Mouse (Mus musculus): ENCODE data around the gene Prrt2.

The Prrt2 gene

GRCm38 (mm10) chr7:127020901-127021562, at the start of gene Prrt2, which contains the start of gene Gm42742:
Gene Prrt2, minus strand, starts transcription at chr7:127021211.
Gene Gm42742, minus strand, starts transcription at chr7:127021097.
- no peak for DNase-seq (ENCODE audit: low spot score in 2 of 2)

DNA sequence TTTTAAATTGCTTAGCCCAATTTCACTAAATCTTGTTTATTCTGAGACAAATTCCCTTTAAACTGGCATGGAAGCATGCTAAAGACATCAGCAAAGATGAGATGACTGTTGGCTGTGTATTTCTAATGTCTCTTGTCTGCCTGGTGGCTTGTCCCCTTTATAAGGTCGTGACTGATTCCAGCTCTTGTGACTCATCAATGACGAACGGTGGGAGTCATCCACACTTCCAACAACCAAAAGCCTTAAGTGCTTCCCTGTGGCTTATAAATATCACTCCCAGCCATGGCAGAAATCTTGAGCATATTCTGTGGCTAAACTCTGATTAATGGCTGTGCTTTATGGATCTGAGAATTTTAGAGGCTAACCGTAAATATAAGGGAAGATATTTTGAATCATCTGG, 45.3 kb upstream of the Prrt2 start:
- no peak for DNase-seq (ENCODE audit: low spot score in 2 of 2)

- DNase-seq (ENCODE audit: low spot score in 2 of 2) = no peak
These were observed 44.5 kb upstream of the Prrt2 start for GRCm38 (mm10) chr7:127065538-127065937.

DNA sequence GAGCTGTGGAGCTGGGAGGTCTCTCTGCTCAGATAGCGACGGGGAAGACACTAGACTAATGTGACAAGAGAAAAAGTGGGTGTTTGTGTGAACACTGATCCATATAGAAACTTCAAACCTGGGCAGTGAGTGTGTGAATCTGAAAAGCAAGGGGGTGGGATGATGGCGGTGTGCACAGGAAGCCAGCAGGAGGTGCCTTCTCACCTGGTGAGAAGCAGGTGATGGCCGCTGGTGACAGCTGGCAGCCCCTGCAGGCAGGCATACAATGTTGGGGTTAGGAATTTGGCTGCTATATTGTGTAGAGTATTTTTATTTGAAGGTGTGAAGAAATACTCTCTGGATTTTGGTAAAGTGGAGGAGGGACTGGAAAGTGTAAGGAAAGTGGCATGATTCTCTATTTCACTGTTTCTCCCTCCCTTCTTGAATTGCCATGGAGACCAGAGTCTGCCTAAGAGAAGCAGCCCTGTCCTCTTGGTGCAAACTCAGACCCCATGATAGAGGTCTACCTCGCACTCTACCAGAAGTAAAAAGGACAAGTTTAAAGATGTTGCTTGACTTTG, 34.1 kb upstream of the Prrt2 start:
- no peak for DNase-seq (ENCODE audit: low spot score in 2 of 2)

GRCm38 (mm10) chr7:127041851-127042672, 21.1 kb upstream of the Prrt2 start, which contains the start of gene Kif22:
Gene Kif22, minus strand, starts transcription at chr7:127042471.
- DNase-seq (ENCODE audit: low spot score in 2 of 2) = peak; percentile 80 to 85

DNA sequence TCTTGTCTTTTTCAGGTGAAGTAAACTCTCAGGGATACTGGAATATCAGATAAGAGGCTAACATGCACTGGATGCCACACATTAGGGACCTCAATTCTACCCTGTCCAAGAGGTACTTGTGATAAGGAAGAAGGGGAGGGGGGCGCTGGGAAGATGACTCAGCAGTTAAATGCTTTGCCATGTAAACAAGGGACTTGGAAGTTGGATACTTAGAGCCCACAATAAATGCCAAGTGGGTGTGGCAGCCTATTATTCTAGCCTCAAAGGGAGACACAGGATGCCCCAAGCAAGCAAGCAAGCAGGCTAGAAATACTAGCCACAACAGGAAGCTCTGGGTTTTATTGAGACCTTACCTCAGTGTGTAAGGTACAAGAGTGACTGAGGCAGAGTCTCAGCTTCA, 10.2 kb upstream of the Prrt2 start:
- no peak for DNase-seq (ENCODE audit: low spot score in 2 of 2)

DNA sequence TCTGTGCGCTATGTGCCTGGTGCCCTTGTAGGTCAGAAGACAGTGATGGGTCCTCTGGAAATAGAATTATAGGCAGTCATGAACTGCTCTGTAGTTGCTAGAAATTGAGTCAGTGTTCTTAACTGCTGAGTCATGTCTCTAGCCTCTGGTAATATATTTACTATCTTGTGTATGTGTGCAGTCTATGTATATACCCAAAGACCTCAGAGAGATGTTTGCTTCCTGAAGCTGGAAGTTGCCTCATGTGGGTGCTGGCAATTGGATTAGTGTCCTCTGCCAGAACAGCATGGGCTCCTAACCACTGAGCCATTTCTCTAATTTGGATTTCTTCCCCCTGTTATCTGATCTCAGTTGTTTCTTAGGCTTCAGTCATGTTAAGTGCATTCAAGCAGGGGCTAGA, 9.2 kb upstream of the Prrt2 start:
- DNase-seq (ENCODE audit: low spot score in 2 of 2) = no peak

- no peak for DNase-seq (ENCODE audit: low spot score in 2 of 2)
These were observed 6.9 kb upstream of the Prrt2 start for GRCm38 (mm10) chr7:127027885-127028284.

DNA sequence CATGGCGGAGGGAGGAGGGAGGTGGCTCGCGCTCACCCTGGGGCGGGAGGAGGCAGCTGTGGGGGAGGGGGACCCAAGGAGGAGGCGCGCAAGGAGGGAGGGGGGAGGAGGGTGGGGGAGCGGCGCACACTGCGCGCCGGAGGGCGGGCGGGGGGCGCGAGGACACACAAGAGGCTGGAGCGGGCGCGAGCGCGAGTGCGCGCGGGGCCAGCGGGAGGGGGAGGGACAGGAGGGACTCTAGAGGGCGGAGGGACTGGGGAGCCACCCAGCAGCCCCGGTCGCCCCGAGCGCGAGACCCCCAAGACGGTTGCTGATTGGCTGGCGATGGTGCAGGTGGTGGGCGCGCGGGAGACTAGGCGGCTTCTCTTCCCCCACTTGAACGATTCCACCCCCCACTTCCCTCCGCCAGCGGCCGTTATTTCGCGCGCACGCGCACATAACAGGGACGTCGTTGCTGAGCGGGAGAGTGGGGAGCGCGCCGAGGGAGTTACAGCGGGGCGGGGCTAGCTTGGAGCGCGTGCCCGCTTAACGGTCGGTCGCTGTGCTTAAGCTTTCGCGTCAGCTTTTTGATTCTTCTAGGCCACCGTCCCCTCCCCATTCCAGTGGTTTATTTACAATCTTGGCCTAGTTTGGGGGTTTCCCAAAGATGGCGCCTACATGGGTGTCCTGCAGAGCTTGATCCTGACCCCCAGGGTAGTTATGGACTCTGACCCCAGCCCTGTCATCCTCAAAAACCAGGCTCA, 6.1 kb upstream of the Prrt2 start, which contains the start of gene Maz:
Maz (minus strand) TSS at position 54 of the 743 bp plus-strand sequence.
- DNase-seq (ENCODE audit: low spot score in 2 of 2) = peak; percentile 98 to 99

- no peak for DNase-seq (ENCODE audit: low spot score in 2 of 2)
These were observed 5.6 kb upstream of the Prrt2 start for GRCm38 (mm10) chr7:127026616-127026983.

DNA sequence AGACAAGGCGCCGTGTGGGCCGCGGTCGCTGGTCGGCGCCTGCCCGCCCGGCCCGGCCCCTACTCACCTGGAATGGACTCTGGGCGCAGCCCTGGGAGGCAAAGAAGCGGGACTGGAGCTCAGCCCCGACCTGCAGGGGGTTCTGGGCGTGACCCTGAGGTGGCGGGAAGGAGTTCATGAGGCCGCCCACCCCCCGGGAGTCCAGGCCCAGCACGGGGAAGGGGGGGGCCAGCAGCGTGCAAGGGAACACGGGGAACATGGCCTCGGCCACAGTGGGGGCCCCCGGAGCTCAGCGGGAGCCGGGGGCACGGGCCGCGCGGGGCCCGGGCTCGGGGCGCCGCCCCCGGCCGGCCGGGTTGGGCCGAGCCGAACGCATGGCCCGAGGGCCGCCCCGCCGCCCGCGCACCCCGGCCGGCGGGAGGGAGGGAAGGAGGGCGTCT, 5.2 kb upstream of the Prrt2 start:
- no peak for DNase-seq (ENCODE audit: low spot score in 2 of 2)

DNA sequence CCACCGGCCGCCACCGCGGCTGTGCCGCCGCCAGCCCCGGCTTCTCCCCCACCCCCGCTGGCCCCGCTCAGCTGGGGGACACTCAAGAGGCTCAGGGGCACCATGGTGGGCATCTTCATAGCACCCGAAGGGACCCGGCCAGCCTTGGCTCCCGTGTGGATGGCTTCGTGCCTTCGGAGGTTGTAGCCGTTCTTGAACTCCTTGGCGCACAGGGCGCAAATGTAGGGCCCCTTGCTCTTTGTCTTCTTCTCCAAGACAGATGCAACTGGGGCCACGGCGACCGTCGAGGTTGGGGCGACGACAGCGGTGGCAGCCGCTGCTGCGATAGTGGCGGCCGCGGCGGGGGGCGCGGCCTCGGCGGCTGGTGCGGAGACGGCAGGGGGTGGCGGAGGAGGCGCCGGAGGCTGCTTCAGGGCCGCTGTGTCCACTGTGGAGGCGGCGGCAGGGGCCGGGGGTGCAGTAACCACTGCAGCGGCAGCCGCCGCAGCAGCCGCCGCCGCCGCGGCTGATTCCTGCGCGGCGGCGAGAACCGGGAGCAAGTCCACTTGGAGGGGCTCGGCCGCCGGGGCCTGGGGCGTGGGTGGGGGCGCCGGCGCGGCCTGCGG, 4.6 kb upstream of the Prrt2 start:
- DNase-seq (ENCODE audit: low spot score in 2 of 2) = no peak

- DNase-seq (ENCODE audit: low spot score in 2 of 2) = peak; percentile 66 to 69
These were observed 3.9 kb upstream of the Prrt2 start for GRCm38 (mm10) chr7:127024755-127025555.

DNA sequence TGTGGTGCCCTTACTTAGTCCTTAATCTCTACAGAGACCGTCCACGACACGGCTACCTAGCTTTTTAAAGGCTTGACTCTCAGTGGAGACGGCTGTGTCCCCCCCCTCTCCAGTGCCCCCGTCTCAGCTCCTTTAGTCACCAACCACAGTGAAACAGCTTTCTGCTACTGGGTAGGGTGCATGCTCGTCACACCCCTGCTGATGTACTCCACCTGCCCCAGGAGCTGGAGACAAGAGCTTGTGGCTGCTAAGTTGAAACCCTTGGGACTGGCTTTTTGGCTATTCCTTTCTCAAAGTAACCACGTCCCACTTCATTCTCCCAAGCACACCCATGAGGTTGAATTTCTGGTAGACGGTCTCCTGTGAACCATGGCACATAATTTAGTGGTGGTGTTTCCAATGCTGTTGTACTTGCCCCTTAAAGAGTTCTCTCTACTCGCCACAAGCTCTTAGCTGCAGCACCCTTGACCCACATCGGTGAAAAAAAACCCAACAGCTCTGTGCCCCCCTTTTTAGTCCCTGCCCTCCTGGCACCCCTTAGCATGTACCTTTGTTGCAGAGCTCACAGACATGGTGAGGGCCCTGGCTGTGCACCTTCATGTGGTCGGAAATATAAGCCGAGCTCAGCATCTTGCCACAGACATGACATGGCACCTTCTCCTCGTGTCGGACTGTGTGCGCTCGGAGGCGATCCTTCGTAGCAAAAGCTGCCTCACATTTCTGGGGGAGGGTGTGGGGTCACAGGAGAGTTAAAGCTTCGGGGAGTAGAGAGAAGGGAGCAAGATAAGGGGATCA, 3.1 kb upstream of the Prrt2 start:
- no peak for DNase-seq (ENCODE audit: low spot score in 2 of 2)

- DNase-seq (ENCODE audit: low spot score in 2 of 2) = no peak
These were observed 2.3 kb upstream of the Prrt2 start for GRCm38 (mm10) chr7:127023272-127023691.

DNA sequence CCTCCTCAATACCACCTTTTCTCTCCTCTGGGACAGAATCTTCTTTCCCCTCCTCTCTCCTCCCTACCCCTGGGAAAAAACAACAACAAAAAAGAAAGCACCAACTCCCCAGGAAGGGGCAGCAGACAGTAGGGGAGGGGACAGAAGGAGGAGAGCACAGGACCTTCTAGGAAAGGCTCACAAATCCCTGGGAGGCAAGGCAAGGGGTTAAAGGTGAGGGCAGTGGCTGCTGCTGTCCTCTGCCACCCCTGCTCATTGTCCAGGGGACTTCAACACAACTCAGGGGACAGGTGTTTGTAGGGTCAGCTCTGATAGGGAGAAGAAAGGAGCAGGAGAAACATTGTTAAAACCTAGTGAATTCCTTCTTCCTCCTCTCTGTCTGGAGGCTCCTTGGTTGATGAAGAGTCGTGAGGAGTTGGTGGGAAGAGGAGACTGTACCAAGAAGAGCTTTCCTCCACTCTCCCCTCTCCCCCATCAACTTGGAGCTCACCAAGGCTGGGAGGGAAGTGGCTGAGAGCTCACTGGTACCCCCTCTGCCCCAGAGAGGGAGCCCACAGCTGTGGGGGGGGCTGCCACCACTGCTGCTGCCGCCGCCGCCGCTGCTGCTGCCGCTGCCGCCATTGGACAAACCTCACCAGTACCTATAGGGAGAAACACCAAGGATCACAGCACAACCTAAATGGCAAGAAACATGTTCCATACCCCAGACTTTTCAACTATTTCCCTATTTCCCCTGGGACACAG, 1.7 kb upstream of the Prrt2 start:
- DNase-seq (ENCODE audit: low spot score in 2 of 2) = no peak

- no peak for DNase-seq (ENCODE audit: low spot score in 2 of 2)
These were observed 834 bp upstream of the Prrt2 start for GRCm38 (mm10) chr7:127021563-127022527.

GRCm38 (mm10) chr7:127020491-127020890, 520 bp downstream of the Prrt2 start:
- no peak for DNase-seq (ENCODE audit: low spot score in 2 of 2)

Data from frontal cortex, postnatal 25 days (tissue).